Mouse (Mus musculus) testis, adult 2 months (tissue): ENCODE measurements at regions not wholly inside any gene's neighbourhood (a gene's known extent, or its start where the extent isn't known, plus 50 kb on each side); places are given as distances from the start of the nearest gene placed in this dataset.

Experiments used
- H3K27ac ChIP-seq: fragments of 200-500 bp; 2 replicates; pipeline ENCODE4 v1.5.1; 2012; ENCODE audit warnings: low read depth, low read length; ENCODE audit not compliant: control insufficient read depth, insufficient read depth
- H3K27me3 ChIP-seq: fragments of 200-500 bp; 2 replicates; pipeline ENCODE4 v1.6.1; 2012; ENCODE audit warnings: mild to moderate bottlenecking, low read length, moderate library complexity; ENCODE audit not compliant: control insufficient read depth, insufficient read depth
- H3K36me3 ChIP-seq: fragments of 200-500 bp; 2 replicates; pipeline ENCODE4 v1.6.1; 2012; ENCODE audit warnings: mild to moderate bottlenecking, low read length; ENCODE audit not compliant: control insufficient read depth, insufficient read depth
- H3K4me1 ChIP-seq: fragments of 200-500 bp; 2 replicates; pipeline ENCODE4 v1.6.1; 2012; ENCODE audit warnings: low read length; ENCODE audit not compliant: control insufficient read depth, insufficient read depth
- H3K4me3 ChIP-seq: fragments of 200-500 bp; 2 replicates; pipeline ENCODE4 v1.5.1; 2012; ENCODE audit warnings: low read depth, mild to moderate bottlenecking, low read length, moderate library complexity, mixed read lengths; ENCODE audit not compliant: control insufficient read depth
- CTCF ChIP-seq: fragments of 200-500 bp; IDR thresholded peaks from 2 replicates; pipeline ENCODE4 v1.5.1; 2012; ENCODE audit warnings: low read depth, mild to moderate bottlenecking, inconsistent platforms, low read length, moderate library complexity; ENCODE audit not compliant: control insufficient read depth, insufficient read depth, insufficient replicate concordance
- POLR2A ChIP-seq: fragments of 200-500 bp; IDR thresholded peaks from 2 replicates; pipeline ENCODE4 v1.6.1; 2012; ENCODE audit warnings: low read depth, mild to moderate bottlenecking, inconsistent platforms, low read length, moderate library complexity; ENCODE audit not compliant: control insufficient read depth

DNA sequence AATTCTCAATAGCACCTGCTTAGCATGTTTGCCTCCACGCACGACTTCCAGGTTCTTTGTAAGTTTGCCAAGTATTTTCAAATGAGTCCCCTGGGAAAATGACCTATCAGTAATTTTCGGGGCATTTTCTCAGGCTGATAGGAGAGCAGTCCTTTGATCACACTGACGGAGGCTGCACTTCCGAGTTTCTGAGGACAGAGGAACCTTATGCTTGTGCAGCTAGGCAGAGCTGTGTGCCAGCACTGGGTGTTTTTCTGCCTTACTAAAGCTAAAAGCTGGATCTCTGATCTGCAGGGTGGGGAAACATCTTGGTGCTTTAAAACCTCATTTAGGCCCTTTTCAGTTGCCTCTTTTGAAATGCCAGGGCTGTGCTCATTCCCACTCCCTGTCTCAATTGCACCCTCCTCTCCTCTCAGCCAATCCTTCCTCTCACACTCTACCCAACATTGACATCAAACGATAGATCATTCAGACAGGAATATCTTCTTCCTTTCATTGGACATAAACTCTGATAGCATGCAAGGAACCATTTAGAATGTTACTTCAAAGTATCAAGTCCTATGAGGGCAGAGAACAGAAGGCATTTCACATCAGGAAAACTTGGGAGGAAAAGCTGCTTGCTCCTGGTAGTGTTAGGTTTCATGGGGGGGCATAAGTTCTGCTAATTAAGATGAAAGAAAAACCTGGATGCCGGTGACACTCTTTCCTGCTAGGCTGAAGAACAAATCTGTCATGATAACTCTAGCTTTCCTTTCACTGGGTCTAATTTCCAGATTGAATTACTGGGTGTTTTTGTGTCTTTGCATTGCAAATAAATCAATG, 95.3 kb downstream of the Lurap1l start:
- TF ChIP-seq CTCF (no peak), POLR2A (no peak)
- H3K36me3 ChIP-seq, result no peaks in the 10 kb centered on the region

DNA sequence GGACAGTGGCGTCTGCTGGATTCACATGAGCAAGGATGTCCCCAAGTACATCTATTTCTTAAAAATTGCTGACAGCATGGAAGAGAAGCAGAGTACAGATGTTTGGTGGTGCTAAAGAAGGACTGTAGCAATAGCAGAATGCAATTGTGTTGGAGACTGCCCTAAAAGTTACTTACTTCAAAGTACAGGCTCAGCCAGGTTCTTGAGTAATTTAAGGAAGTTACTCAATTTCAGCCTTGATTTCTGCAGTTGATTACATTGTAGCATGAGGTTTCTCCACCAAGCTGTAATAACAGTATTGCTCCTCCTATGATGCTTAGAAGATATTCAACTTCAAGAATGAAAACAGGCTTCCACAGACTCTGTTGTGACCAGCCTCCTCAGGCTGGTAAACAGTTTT, 96.1 kb downstream of the Lurap1l start:
- Histone ChIP-seq H3K4me3 (no peak overlapping the region), H3K27me3 (no peaks in the 10 kb centered on the region), H3K27ac (no peak overlapping the region), H3K4me1 (no peaks in the 10 kb centered on the region), H3K36me3 (no peaks in the 10 kb centered on the region)
- no peak for TF ChIP-seq CTCF

More for the DNA sequence above, 95.3 kb downstream of the Lurap1l start:
- Histone ChIP-seq H3K27ac (no peak overlapping the region), H3K27me3 (no peaks in the 10 kb centered on the region), H3K4me3 (no peak overlapping the region), H3K4me1 (no peaks in the 10 kb centered on the region)

DNA sequence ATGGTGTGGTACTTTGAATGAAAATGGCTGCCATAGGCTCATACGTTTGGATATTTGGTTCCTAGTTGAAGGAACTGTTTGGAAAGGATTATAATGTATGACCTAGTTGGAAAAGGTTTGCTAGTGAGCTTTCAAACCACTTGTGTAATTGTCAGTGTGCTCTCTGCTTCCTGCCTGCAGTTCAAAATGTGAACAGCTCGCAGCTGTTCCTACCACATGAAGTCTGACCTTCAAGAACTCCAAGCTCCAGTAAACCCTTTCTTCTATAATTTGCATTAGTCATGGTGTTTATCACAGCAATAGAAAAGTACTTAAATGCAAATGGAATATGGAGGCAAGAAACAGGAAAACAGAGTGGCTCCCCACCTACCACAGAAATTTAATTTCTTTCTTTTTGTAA, 111.4 kb downstream of the Lurap1l start:
- H3K4me1 ChIP-seq, result no peaks in the 10 kb centered on the region
- H3K36me3 ChIP-seq, result no peaks in the 10 kb centered on the region
- TF ChIP-seq CTCF, result no peak
- no peak for TF ChIP-seq POLR2A
- H3K27me3 ChIP-seq, result no peaks in the 10 kb centered on the region
- no peak overlapping the region for H3K27ac ChIP-seq
- H3K4me3 ChIP-seq, result no peak overlapping the region

DNA sequence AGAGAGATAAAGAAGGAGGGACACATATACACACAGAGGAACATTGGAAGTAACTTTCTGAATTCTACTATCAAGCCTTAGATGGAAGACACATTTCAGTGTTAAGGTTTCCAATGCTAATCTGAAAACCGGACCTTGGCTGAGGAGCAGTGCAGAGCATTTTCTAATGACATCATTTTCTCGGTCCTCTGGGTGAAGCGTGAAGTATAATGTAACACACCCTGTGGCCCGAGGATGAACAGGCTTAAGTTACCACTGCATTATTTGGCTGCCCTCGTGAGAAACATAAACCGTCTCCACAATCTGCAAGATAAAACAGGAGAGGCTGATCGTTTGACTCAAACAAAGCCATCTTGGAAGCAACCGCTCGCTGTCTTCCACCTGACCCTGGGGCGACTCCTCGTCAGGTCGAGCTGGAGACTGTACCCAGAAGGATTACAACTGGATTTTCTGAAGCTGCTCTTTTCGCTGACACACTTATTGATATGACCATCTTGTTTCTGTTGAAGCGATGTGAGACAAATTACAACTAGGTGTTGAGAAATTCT, 113.1 kb downstream of the Lurap1l start:
- H3K27me3 ChIP-seq, result no peaks in the 10 kb centered on the region
- TF ChIP-seq CTCF (no peak), POLR2A (no peak)

DNA sequence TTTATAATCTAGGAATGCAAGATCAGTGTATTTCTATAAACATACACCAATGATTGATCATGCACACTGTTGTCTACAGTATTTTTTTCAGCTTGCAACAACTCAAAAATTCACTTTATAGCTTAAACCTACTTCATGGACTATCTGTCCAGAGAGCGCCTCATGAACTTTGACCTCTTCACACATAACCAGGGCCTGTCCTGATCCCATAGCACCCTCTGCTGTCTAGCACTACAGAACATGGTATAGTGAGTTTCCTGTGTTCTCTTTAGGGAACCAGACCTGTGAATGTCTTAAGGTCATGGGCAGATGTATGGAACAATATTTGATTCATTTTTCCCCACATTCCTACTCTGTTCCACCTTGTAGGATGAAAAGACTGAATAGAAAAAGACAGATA, 117.1 kb downstream of the Lurap1l start:
- Histone ChIP-seq H3K27me3 (no peaks in the 10 kb centered on the region), H3K4me1 (no peaks in the 10 kb centered on the region), H3K27ac (no peak overlapping the region), H3K36me3 (no peaks in the 10 kb centered on the region), H3K4me3 (no peak overlapping the region)
- no peak for TF ChIP-seq POLR2A
- no peak for TF ChIP-seq CTCF

More for the DNA sequence above, 113.1 kb downstream of the Lurap1l start:
- no peaks in the 10 kb centered on the region for H3K36me3 ChIP-seq
- H3K27ac ChIP-seq, result no peak overlapping the region
- H3K4me3 ChIP-seq, result no peak overlapping the region
- no peaks in the 10 kb centered on the region for H3K4me1 ChIP-seq

DNA sequence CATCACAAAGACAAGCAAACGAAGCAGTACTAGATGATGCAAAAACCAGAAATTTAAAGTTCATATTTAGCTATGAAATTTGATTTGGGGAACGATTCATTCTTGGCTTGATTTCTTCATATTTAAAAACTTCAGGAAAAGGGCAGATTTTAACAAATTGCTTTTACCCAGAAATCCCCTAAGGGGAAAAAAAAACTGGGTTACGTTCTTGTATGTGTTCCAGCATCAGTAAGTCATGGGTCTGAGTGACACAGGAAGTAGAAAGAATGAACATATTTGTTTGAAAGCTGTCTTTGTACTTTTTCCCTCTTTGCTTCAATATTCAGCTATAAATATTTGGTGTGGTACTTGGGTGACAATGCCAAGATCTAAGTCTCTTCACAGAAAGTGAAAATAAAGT, 120.2 kb downstream of the Lurap1l start:
- H3K36me3 ChIP-seq, result no peaks in the 10 kb centered on the region
- no peaks in the 10 kb centered on the region for H3K27me3 ChIP-seq
- H3K4me3 ChIP-seq, result no peak overlapping the region
- H3K27ac ChIP-seq, result no peak overlapping the region
- TF ChIP-seq POLR2A (no peak), CTCF (no peak)
- no peaks in the 10 kb centered on the region for H3K4me1 ChIP-seq

DNA sequence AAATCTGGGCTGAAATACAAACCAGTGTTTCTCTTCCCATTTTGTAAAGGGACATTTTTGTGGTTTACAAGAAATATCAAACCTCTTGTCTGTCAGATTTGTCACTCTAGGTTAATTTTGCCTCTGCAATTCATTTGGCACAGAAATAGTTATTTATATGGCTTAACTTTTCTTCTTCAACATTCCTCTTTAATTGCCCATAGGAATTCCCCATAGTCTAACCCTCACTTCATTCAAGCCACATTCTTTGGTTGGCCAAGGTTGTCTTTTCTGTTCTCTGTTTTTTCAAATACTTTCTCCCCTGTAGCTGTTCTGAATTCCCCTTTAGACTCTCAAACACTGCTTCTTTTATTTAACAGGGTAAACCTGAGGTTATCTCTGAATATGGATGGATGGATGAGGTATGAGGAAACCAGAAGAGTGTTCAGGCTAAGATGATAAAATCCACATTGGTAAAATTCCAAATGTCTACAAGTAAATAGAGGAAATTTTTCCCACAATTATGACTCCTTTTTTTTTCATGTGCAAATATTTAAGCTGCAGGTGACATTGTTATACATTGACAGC, 127.0 kb downstream of the Lurap1l start:
- Histone ChIP-seq H3K27ac (no peak overlapping the region), H3K27me3 (no peaks in the 10 kb centered on the region), H3K4me3 (no peak overlapping the region), H3K4me1 (no peaks in the 10 kb centered on the region), H3K36me3 (no peaks in the 10 kb centered on the region)
- TF ChIP-seq CTCF, result no peak
- TF ChIP-seq POLR2A, result no peak

DNA sequence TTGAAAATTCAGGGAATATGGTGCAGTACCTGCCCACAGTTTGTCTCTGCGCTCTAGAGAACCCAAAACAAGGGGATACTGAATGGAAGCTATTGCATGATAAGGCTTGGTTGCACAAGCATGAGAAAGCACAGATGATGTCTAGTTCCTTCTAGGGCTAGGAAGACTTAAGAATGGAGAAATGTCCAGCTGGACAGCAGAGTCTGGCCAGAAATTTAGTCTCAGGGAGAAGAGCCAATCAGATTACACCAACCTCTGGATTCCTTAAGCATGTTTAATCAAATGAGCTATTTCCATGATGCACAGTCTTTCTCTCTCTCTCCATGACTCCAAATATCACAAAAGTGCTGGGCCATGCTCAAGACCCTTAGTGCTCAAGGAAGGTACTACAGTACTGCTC, 147.8 kb downstream of the Lurap1l start:
- Histone ChIP-seq H3K27me3 (no peaks in the 10 kb centered on the region), H3K27ac (no peak overlapping the region), H3K36me3 (no peaks in the 10 kb centered on the region), H3K4me3 (no peak overlapping the region), H3K4me1 (no peaks in the 10 kb centered on the region)
- no peak for TF ChIP-seq POLR2A
- TF ChIP-seq CTCF, result no peak
